Comparison of ENCODE assay signal across 15 mouse cellular contexts in the genomic region with DNA sequence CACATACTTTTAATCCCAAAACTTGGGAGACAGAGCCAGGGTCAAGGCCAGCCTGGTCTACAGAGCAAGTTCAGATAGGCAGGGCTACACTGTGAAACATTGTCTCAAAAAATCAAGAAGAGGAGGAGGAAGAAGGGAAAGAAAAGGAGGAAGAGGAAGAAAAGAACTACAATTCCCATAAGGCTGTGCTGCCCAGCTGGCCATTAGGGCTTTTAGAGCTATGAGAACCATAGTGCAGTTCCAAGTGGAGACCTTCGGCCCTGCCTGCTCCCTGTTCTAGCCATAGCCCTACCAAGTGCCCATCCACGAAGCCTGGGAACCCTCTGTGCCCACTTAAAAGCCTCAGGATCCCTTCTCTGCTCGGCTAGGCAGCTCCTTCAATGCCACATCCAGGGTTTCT.
"Had no signal": no experiment of that assay in that cellular context is flagged by ENCODE, and none has a peak within 500 bp of the region (broad histone marks: within the 10 kb centered on the region; RNA-seq: fewer than 3 reads in every experiment).

No protein-coding gene starts in this region.

- H3K9ac ChIP-seq: liver, embryonic 14.5 days; lung, embryonic 14.5 days; midbrain, embryonic 12.5 days; neural tube, embryonic 12.5 days; stomach, embryonic 15.5 days had no signal

- H3K4me2 ChIP-seq: lung, embryonic 14.5 days; midbrain, embryonic 12.5 days; neural tube, embryonic 12.5 days; stomach, embryonic 15.5 days had no signal

- H3K9me3 ChIP-seq: midbrain, embryonic 12.5 days; neural tube, embryonic 12.5 days; stomach, embryonic 15.5 days had no signal

- DNase-seq: lung, adult 18-20 months; lung, embryonic 14.5 days; lung, postnatal 10 days; midbrain, embryonic 14.5 days; right cerebral cortex, adult 18-20 months; right cerebral cortex, postnatal 25 days; right cerebral cortex, postnatal 4 days; thymus, adult 2 months; thymus, postnatal 25 days; thymus, postnatal 4 days had no signal

- H3K27ac ChIP-seq: liver, embryonic 14.5 days; midbrain, embryonic 12.5 days; neural tube, embryonic 12.5 days; stomach, embryonic 15.5 days; stomach, postnatal 0 days had no signal

- H3K4me3 ChIP-seq: midbrain, embryonic 12.5 days; neural tube, embryonic 12.5 days; stomach, embryonic 15.5 days had no signal

- H3K36me3 ChIP-seq: midbrain, embryonic 12.5 days; neural tube, embryonic 12.5 days; stomach, embryonic 15.5 days had no signal
